Mouse (Mus musculus) MEL (cell line): ENCODE measurements around the gene Hlf. TPM values are rescaled to one million over a fixed set of nuclear protein-coding genes. Genes with fewer than 3 reads are reported as not detected.

Source experiments
- DNase-seq: peaks from one replicate; pipeline ENCODE4 v3.0.0; 2011; ENCODE audit warnings: low read depth, low spot score
- H3K27ac ChIP-seq: 2 replicates; pipeline ENCODE4 v1.5.1; 2012; ENCODE audit warnings: low read depth, mild to moderate bottlenecking, control low read depth, low read length, moderate library complexity; ENCODE audit not compliant: control insufficient read depth
- H3K27me3 ChIP-seq, 2 experiments: fragments of 150-350 bp in 1 of 2; sonication (generic) in 1 of 2; 2 replicates each; pipeline ENCODE4 v1.6.1; 2012; ENCODE audit warnings: low read length in 2 of 2, mild to moderate bottlenecking in 2 of 2, improper control_type of control experiment in 1 of 2, moderate library complexity in 1 of 2; ENCODE audit not compliant: insufficient read depth in 2 of 2, control insufficient read depth in 1 of 2
- H3K36me3 ChIP-seq, 2 experiments: 2 replicates each; pipeline ENCODE4 v1.6.1; 2012 to 2014; ENCODE audit warnings: low read length in 2 of 2, improper control_type of control experiment in 1 of 2, inconsistent platforms in 1 of 2, mild to moderate bottlenecking in 1 of 2; ENCODE audit not compliant: insufficient read depth in 2 of 2, control insufficient read depth in 1 of 2
- H3K4me1 ChIP-seq, 2 experiments: fragments of 150-350 bp in 1 of 2; sonication (generic) in 1 of 2; 2 replicates each; pipeline ENCODE4 v1.6.1; 2012; ENCODE audit warnings: low read length in 2 of 2, improper control_type of control experiment in 1 of 2, mild to moderate bottlenecking in 1 of 2; ENCODE audit not compliant: insufficient read depth in 2 of 2, control insufficient read depth in 1 of 2
- H3K4me3 ChIP-seq, 2 experiments: fragments of 150-350 bp in 1 of 2; sonication (generic) in 1 of 2; 2 replicates each; pipeline ENCODE4 v1.5.1; 2012; ENCODE audit warnings: low read depth in 2 of 2, low read length in 2 of 2, mild to moderate bottlenecking in 2 of 2, moderate library complexity in 2 of 2, control low read depth in 1 of 2, improper control_type of control experiment in 1 of 2; ENCODE audit not compliant: control insufficient read depth in 1 of 2, insufficient read depth in 1 of 2
- H3K79me2 ChIP-seq: 2 replicates; pipeline ENCODE4 v1.6.1; 2012; ENCODE audit warnings: mild to moderate bottlenecking, low read length, moderate library complexity; ENCODE audit not compliant: control insufficient read depth, poor library complexity, insufficient read depth
- H3K9ac ChIP-seq: 2 replicates; pipeline ENCODE4 v1.6.1; 2012; ENCODE audit warnings: low read depth, mild to moderate bottlenecking, control low read depth, low read length, moderate library complexity; ENCODE audit not compliant: control insufficient read depth, poor library complexity, severe bottlenecking
- H3K9me3 ChIP-seq: fragments of 150-350 bp; sonication (generic); replicated peaks from 2 replicates; pipeline ENCODE4 v1.6.1; 2012; ENCODE audit warnings: mild to moderate bottlenecking, low read length, improper control_type of control experiment, moderate library complexity; ENCODE audit not compliant: insufficient read depth
- CHD1 ChIP-seq: IDR thresholded peaks from 2 replicates; pipeline ENCODE4 v1.6.1; 2012; ENCODE audit warnings: low read depth, mild to moderate bottlenecking, inconsistent platforms, low read length, improper control_type of control experiment
- CHD2 ChIP-seq: IDR thresholded peaks from 2 replicates; pipeline ENCODE4 v1.6.1; 2011; ENCODE audit warnings: low read length, improper control_type of control experiment
- E2F4 ChIP-seq: IDR thresholded peaks from 2 replicates; pipeline ENCODE4 v1.6.1; 2011; ENCODE audit warnings: low read depth, low read length, improper control_type of control experiment, borderline replicate concordance
- ELF1 ChIP-seq: IDR thresholded peaks from 2 replicates; pipeline ENCODE4 v1.6.1; 2014; ENCODE audit warnings: low read depth, mild to moderate bottlenecking, inconsistent platforms, low read length, improper control_type of control experiment, moderate library complexity
- EP300 ChIP-seq, 2 experiments: IDR thresholded peaks; 2 replicates each; pipeline ENCODE4 v1.6.1; 2011; ENCODE audit warnings: improper control_type of control experiment in 2 of 2, low read length in 2 of 2, low read depth in 1 of 2, mild to moderate bottlenecking in 1 of 2
- ETS1 ChIP-seq: IDR thresholded peaks from 2 replicates; pipeline ENCODE4 v1.6.1; 2012; ENCODE audit warnings: low read depth, mild to moderate bottlenecking, inconsistent platforms, low read length, improper control_type of control experiment, moderate library complexity
- HCFC1 ChIP-seq: IDR thresholded peaks from 2 replicates; pipeline ENCODE4 v1.6.1; 2012; ENCODE audit warnings: low read depth, mild to moderate bottlenecking, inconsistent platforms, low read length, improper control_type of control experiment, moderate library complexity
- MAZ ChIP-seq: IDR thresholded peaks from 2 replicates; pipeline ENCODE4 v1.6.1; 2012; ENCODE audit warnings: low read depth, mild to moderate bottlenecking, inconsistent platforms, low read length, improper control_type of control experiment
- MYB ChIP-seq: IDR thresholded peaks from 2 replicates; pipeline ENCODE4 v1.6.1; 2011; ENCODE audit warnings: mild to moderate bottlenecking, low read depth, low read length, improper control_type of control experiment
- NELFE ChIP-seq: IDR thresholded peaks from 2 replicates; pipeline ENCODE4 v1.6.1; 2011; ENCODE audit warnings: low read depth, low read length, improper control_type of control experiment
- POLR2AphosphoS5 ChIP-seq: IDR thresholded peaks from 2 replicates; pipeline ENCODE4 v1.6.1; 2012; ENCODE audit warnings: low read depth, borderline replicate concordance, mild to moderate bottlenecking, inconsistent platforms, low read length, moderate library complexity, mixed read lengths
- RCOR1 ChIP-seq: IDR thresholded peaks from 2 replicates; pipeline ENCODE4 v1.6.1; 2012; ENCODE audit warnings: low read depth, mild to moderate bottlenecking, inconsistent platforms, low read length, improper control_type of control experiment
- SMC3 ChIP-seq: IDR thresholded peaks from 2 replicates; pipeline ENCODE4 v1.6.1; 2011; ENCODE audit warnings: low read depth, low read length, improper control_type of control experiment
- UBTF ChIP-seq: IDR thresholded peaks from 2 replicates; pipeline ENCODE4 v1.6.1; 2012; ENCODE audit warnings: low read depth, mild to moderate bottlenecking, inconsistent platforms, low read length, improper control_type of control experiment, moderate library complexity, borderline replicate concordance; ENCODE audit not compliant: insufficient read depth
- USF2 ChIP-seq, 2 experiments: IDR thresholded peaks; 2 replicates each; pipeline ENCODE4 v1.6.1; 2011 to 2012; ENCODE audit warnings: improper control_type of control experiment in 2 of 2, low read length in 2 of 2, borderline replicate concordance in 1 of 2, inconsistent platforms in 1 of 2, low read depth in 1 of 2, mild to moderate bottlenecking in 1 of 2; ENCODE audit not compliant: insufficient read depth in 1 of 2
- ZC3H11A ChIP-seq: IDR thresholded peaks from 2 replicates; pipeline ENCODE4 v1.6.1; 2012; ENCODE audit warnings: low read depth, mild to moderate bottlenecking, inconsistent platforms, low read length, improper control_type of control experiment
- ZKSCAN1 ChIP-seq: IDR thresholded peaks from 2 replicates; pipeline ENCODE4 v1.6.1; 2012; ENCODE audit warnings: low read depth, mild to moderate bottlenecking, inconsistent platforms, low read length, improper control_type of control experiment, moderate library complexity
- ZNF384 ChIP-seq: IDR thresholded peaks from 2 replicates; pipeline ENCODE4 v1.6.1; 2012; ENCODE audit warnings: low read depth, mild to moderate bottlenecking, inconsistent platforms, low read length, improper control_type of control experiment
- polyA plus RNA-seq, 2 experiments: library from polyadenylated mRNA; stranded (reverse) in 1 of 2; unstranded in 1 of 2; fragments of >175 nt in 1 of 2; fragments of >200 nt in 1 of 2; gene quantifications; 2 replicates each; pipeline versions ENCODE4 v1.2.1 to v1.2.4; 2012; ENCODE audit warnings: low replicate concordance in 2 of 2, low read depth in 1 of 2; ENCODE audit not compliant: insufficient read length in 2 of 2, insufficient read depth in 1 of 2, missing spikeins in 1 of 2
- total RNA-seq: library from RNA; depleted of rRNA; stranded (reverse); fragments of 300-350 nt; gene quantifications from 2 replicates; pipeline ENCODE4 v1.2.3, GENCODE M21; 2012

Gene Hlf
- total and polyA plus RNA-seq, 3 experiments = 0.42 to 1.5 TPM; not detected in 1

- Histone ChIP-seq H3K4me1 (no peaks in the 10 kb centered on the region), H3K27ac (no peak overlapping the region), H3K36me3 (no peaks in the 10 kb centered on the region), H3K9me3 (no peaks in the 10 kb centered on the region), H3K9ac (no peak overlapping the region), H3K79me2 (no peaks in the 10 kb centered on the region), H3K27me3 (no peaks in the 10 kb centered on the region), H3K4me3 (no peak overlapping the region)
- no peak for DNase-seq
- TF ChIP-seq SMC3 = no peak
- no peak for TF ChIP-seq USF2 (IDR thresholded peaks at IDR 0.05; ENCODE audit: borderline replicate concordance in 1 of 2, insufficient read depth in 1 of 2, low read depth in 1 of 2, low read length in 2 of 2)
- no peak for TF ChIP-seq ZNF384
- TF ChIP-seq E2F4 = no peak
- TF ChIP-seq HCFC1 = no peak
- no peak for TF ChIP-seq POLR2AphosphoS5
- no peak for TF ChIP-seq ELF1
- no peak for TF ChIP-seq EP300 (IDR thresholded peaks at IDR 0.05; ENCODE audit: low read depth in 1 of 2, low read length in 2 of 2)
- TF ChIP-seq RCOR1 = no peak
- no peak for TF ChIP-seq MYB
- no peak for TF ChIP-seq CHD1
- no peak for TF ChIP-seq ZC3H11A
- no peak for TF ChIP-seq CHD2
- TF ChIP-seq UBTF = no peak
Measured at GRCm38 (mm10) chr11:90357371-90357770, 33.3 kb downstream of the Hlf start.

DNA sequence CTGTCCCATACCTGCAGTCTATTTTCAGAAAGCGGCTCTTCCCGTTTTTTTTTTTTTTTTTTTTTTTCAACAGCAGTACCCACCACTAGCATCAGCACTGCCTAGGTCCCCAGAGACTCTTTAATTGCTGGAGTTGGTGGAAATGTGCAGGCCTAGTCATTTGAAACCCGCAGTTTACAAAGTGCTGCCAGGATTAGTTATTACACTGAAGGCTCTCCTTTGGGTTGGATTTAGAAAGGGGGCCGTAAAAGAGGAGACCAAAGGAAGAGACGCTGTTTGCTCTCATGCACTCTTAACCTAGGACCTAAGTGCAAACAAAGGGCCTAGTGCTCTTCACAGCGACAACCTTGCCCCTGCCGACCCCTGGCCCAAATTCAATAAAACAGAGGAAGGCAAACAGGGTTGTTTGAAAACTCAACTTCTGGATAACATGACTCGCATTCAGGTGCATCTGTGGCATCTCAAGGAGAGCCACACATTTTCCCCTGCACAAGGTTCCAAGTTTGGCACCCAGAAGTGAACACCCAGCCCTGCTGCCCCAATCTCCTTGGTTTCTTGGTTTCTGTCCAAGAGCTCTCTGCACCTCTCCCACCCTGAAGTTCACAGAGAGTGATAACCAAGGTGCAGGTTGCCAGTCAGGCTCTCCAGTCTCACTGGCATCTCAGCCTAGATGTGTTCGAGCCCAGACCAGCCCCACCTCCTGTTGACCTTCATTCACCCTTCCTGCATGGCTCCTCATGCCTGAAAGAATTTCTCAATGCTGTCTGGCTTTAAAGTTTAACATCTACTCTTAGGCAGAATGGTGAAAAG, 34.0 kb downstream of the Hlf start:
- Histone ChIP-seq H3K4me3 (no peak overlapping the region), H3K9me3 (no peaks in the 10 kb centered on the region), H3K27me3 (no peaks in the 10 kb centered on the region), H3K79me2 (no peaks in the 10 kb centered on the region), H3K9ac (no peak overlapping the region), H3K27ac (no peak overlapping the region), H3K4me1 (no peaks in the 10 kb centered on the region), H3K36me3 (no peaks in the 10 kb centered on the region)
- no peak for DNase-seq
- no peak for TF ChIP-seq ETS1
- TF ChIP-seq RCOR1 = no peak
- no peak for TF ChIP-seq NELFE
- TF ChIP-seq ZKSCAN1 = no peak
- no peak for TF ChIP-seq MAZ
